Mouse (Mus musculus): ENCODE results near the gene Slc43a2. TPM values are rescaled to one million over a fixed set of nuclear protein-coding genes. Genes with fewer than 3 reads are reported as not detected.

Slc43a2 gene
- polyA plus RNA-seq, 1 experiment from 2014 or later: 5.6 TPM

- Histone ChIP-seq H3K36me3 (no peaks in the 10 kb centered on the region), H3K4me3 (no peak overlapping the region), H3K9ac (no peak overlapping the region), H3K27me3 (no peaks in the 10 kb centered on the region), H3K9me3 (no peaks in the 10 kb centered on the region), H3K4me2 (no peak overlapping the region), H3K27ac (no peak overlapping the region), H3K4me1 (no peaks in the 10 kb centered on the region)
- no peak for ATAC-seq (ENCODE audit: borderline replicate concordance, extremely low read depth, low FRiP score, low TSS enrichment)
- 84% methylated on average over 1 of the region's 1 CpGs for WGBS
Observed at GRCm38 (mm10) chr11:75558101-75558500, 26.6 kb downstream of the Slc43a2 start.

GRCm38 (mm10) chr11:75559870-75560504 lies 28.5 kb downstream of the Slc43a2 start:
- no peak for ATAC-seq (ENCODE audit: borderline replicate concordance, extremely low read depth, low FRiP score, low TSS enrichment)
- H3K9me3 ChIP-seq: no peaks in the 10 kb centered on the region
- no peaks in the 10 kb centered on the region for H3K27me3 ChIP-seq
- peaks cover 6% of the 10 kb centered on the region for H3K4me1 ChIP-seq
- no peak overlapping the region for H3K9ac ChIP-seq
- H3K4me2 ChIP-seq: no peak overlapping the region
- WGBS: 85% methylated on average over 8 of the region's 8 CpGs
- H3K4me3 ChIP-seq: no peak overlapping the region
- no peaks in the 10 kb centered on the region for H3K36me3 ChIP-seq
- no peak overlapping the region for H3K27ac ChIP-seq

GRCm38 (mm10) chr11:75560530-75561409 lies 29.3 kb downstream of the Slc43a2 start:
- no peaks in the 10 kb centered on the region for H3K27me3 ChIP-seq
- no peak overlapping the region for H3K9ac ChIP-seq
- H3K4me3 ChIP-seq: no peak overlapping the region
- no peaks in the 10 kb centered on the region for H3K36me3 ChIP-seq
- H3K9me3 ChIP-seq: no peaks in the 10 kb centered on the region
- H3K4me2 ChIP-seq: no peak overlapping the region
- H3K27ac ChIP-seq: no peak overlapping the region
- peaks cover 11% of the 10 kb centered on the region for H3K4me1 ChIP-seq
- WGBS: 69% methylated on average over 14 of the region's 14 CpGs
- 0 out of 2 replicates have a peak, but pooled peaks have one; percentile 17 for ATAC-seq (ENCODE audit: borderline replicate concordance, extremely low read depth, low FRiP score, low TSS enrichment)

DNA sequence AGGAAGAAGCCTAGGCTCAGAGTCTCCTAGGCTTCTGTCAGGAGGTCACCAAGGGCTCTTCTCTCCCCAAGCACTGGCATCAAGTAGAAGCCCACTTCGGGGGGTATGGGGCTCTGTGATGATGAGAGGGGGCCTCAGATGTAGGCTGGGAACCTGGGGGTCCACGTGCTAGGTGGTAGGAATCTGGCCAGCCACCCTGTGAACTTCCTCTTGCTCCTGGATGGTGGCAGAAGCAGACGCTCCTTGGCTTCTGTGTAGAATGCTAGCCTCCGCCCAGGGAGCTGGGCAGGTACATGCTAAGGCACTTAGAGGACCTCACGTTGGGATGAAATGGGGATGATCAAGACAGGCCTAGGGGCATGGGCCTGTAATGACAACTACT lies 29.9 kb downstream of the Slc43a2 start:
- ATAC-seq (ENCODE audit: borderline replicate concordance, extremely low read depth, low FRiP score, low TSS enrichment): no peak
- H3K27me3 ChIP-seq: no peaks in the 10 kb centered on the region
- H3K9me3 ChIP-seq: no peaks in the 10 kb centered on the region
- 82% methylated on average over 5 of the region's 5 CpGs for WGBS
- no peak overlapping the region for H3K4me3 ChIP-seq
- no peak overlapping the region for H3K27ac ChIP-seq
- no peak overlapping the region for H3K4me2 ChIP-seq
- H3K4me1 ChIP-seq: peaks cover 18% of the 10 kb centered on the region
- no peak overlapping the region for H3K9ac ChIP-seq
- H3K36me3 ChIP-seq: no peaks in the 10 kb centered on the region

DNA sequence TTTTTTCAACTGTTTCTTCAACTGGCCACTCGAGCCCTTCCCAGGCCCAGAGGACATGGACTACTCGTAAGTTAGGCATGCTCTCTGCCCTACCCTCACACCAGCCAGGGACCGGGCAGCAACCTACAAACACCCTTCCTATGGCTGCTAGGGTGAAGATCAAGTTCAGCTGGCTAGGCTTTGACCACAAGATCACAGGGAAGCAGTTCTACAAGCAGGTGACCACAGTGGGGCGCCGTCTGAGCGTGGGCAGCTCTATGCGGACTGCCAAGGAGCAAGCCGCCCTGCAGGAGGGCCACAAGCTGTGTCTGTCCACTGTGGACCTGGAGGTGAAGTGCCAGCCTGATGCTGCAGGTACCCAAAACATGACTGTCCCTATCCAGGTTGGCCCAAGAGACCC lies 31.3 kb downstream of the Slc43a2 start:
- no peak overlapping the region for H3K4me2 ChIP-seq
- no peak overlapping the region for H3K27ac ChIP-seq
- no peaks in the 10 kb centered on the region for H3K9me3 ChIP-seq
- no peak overlapping the region for H3K4me3 ChIP-seq
- H3K27me3 ChIP-seq: no peaks in the 10 kb centered on the region
- H3K9ac ChIP-seq: no peak overlapping the region
- no peaks in the 10 kb centered on the region for H3K36me3 ChIP-seq
- no peak for ATAC-seq (ENCODE audit: borderline replicate concordance, extremely low read depth, low FRiP score, low TSS enrichment)
- 78% methylated on average over 8 of the region's 8 CpGs for WGBS
- H3K4me1 ChIP-seq: peaks cover 26% of the 10 kb centered on the region

DNA sequence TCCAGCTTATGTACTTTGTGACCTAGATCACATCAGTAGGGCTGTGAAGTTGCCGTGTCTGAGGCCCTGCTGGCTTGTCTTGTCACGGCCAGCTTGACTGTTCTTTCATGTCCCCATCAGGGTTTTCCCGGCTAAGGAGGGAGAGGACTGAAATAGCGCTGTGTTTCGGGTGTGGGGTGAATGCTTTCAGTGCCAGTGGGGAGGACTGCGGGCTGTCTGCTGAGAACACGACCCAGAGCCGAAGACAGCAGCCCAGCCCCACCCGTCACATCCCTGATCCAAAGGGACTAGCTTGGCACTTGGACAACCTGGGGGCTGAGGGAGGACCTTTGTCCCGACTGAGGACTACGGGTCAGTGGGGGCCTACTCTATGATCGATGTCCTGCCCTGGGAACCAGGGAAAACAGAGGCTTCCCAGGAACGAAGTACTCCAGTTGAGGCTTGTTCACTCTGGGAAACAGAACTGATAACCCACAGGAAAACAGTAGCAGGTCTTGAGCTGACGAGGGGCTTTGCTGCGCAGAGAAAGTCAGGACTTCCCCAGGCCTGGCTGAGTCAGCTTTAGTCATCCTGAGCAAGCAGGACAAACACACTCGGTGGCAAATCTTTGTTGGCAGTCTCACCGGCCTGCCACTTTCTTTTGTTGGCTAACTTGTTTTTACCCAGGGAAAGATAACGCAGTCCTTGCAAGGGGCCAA lies 32.5 kb downstream of the Slc43a2 start:
- H3K9me3 ChIP-seq: no peaks in the 10 kb centered on the region
- H3K36me3 ChIP-seq: no peaks in the 10 kb centered on the region
- no peak overlapping the region for H3K4me2 ChIP-seq
- ATAC-seq (ENCODE audit: borderline replicate concordance, extremely low read depth, low FRiP score, low TSS enrichment): no peak
- H3K27me3 ChIP-seq: no peaks in the 10 kb centered on the region
- peaks cover 26% of the 10 kb centered on the region for H3K4me1 ChIP-seq
- H3K9ac ChIP-seq: no peak overlapping the region
- 40% methylated on average over 18 of the region's 18 CpGs for WGBS
- no peak overlapping the region; the same call in 1 of the 2 replicates for H3K27ac ChIP-seq
- H3K4me3 ChIP-seq: no peak overlapping the region

GRCm38 (mm10) chr11:75565849-75566248 lies 34.4 kb downstream of the Slc43a2 start:
- Histone ChIP-seq H3K9ac (no peak overlapping the region), H3K27me3 (no peaks in the 10 kb centered on the region), H3K4me1 (peaks cover 28% of the 10 kb centered on the region), H3K36me3 (no peaks in the 10 kb centered on the region), H3K4me3 (no peak overlapping the region), H3K9me3 (no peaks in the 10 kb centered on the region), H3K4me2 (no peak overlapping the region), H3K27ac (peak overlapping the region; percentile 41; the same call in 1 of the 2 replicates)
- ATAC-seq (ENCODE audit: borderline replicate concordance, extremely low read depth, low FRiP score, low TSS enrichment): no peak; the same call in 1 of the 2 replicates
- 71% methylated on average over 2 of the region's 2 CpGs for WGBS

DNA sequence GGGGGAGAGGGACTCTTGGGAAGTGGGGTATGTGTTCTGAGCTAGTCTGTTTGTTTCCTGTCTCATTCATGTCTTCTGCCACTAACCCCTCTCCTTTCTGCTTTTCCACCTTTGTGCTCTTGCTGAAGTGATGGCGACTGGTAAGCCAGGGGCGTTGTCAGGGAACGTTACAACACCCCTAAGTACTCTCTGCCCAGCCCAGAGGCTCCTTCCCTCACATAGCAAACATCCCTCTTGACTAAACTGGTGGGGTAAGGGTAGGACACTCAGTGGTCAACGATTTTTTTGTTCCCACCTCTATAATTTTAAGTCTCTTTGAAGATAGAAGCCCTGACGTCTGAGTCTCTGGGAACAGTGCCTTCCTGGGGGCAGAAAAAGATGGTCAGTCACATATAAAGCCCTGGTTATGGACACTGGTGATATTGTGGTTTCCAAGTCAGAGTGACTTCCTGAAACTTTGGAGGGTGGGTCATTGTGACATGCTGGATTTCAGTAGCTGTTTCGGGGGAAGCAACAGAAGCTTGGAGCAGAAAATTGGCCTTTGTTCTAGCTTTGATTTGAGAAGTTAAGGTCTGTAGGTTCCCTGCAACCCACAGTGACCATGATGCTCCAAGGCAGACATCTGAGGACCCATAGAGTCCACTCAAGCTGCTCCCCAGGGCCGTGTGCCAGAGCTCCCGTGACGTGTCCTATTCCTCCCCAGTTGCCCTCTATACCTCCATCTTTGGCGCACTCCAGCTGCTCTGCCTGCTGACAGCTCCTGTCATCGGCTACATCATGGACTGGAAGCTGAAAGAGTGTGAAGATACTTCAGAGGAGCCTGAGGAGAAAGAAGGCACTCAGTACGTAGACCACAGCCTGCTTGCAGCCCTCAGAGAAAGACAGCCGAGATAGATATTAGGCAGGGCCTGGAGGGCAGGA lies 35.0 kb downstream of the Slc43a2 start:
- Histone ChIP-seq H3K4me3 (no peak overlapping the region), H3K4me1 (peaks cover 35% of the 10 kb centered on the region), H3K27me3 (no peaks in the 10 kb centered on the region), H3K4me2 (no peak overlapping the region), H3K36me3 (no peaks in the 10 kb centered on the region), H3K27ac (peak overlapping the region; percentile 41; the same call in 1 of the 2 replicates), H3K9ac (no peak overlapping the region), H3K9me3 (no peaks in the 10 kb centered on the region)
- no peak for ATAC-seq (ENCODE audit: borderline replicate concordance, extremely low read depth, low FRiP score, low TSS enrichment)
- WGBS: 52% methylated on average over 13 of the region's 13 CpGs

GRCm38 (mm10) chr11:75567346-75568114 lies 36.0 kb downstream of the Slc43a2 start:
- Histone ChIP-seq H3K9ac (no peak overlapping the region), H3K4me1 (peaks cover 42% of the 10 kb centered on the region), H3K4me3 (no peak overlapping the region), H3K36me3 (no peaks in the 10 kb centered on the region), H3K27ac (no peak overlapping the region), H3K27me3 (no peaks in the 10 kb centered on the region), H3K9me3 (no peaks in the 10 kb centered on the region), H3K4me2 (no peak overlapping the region)
- no peak for ATAC-seq (ENCODE audit: borderline replicate concordance, extremely low read depth, low FRiP score, low TSS enrichment)
- WGBS: 38% methylated on average over 9 of the region's 9 CpGs

- 78% methylated on average over 6 of the region's 6 CpGs for WGBS
- no peak overlapping the region for H3K4me2 ChIP-seq
- no peak for ATAC-seq (ENCODE audit: borderline replicate concordance, extremely low read depth, low FRiP score, low TSS enrichment)
Observed at GRCm38 (mm10) chr11:75568115-75568511, 36.6 kb downstream of the Slc43a2 start.

More at GRCm38 (mm10) chr11:75568115-75568511, 36.6 kb downstream of the Slc43a2 start:
- H3K27me3 ChIP-seq: no peaks in the 10 kb centered on the region
- no peak overlapping the region for H3K4me3 ChIP-seq
- no peaks in the 10 kb centered on the region for H3K9me3 ChIP-seq
- H3K9ac ChIP-seq: no peak overlapping the region
- no peaks in the 10 kb centered on the region for H3K36me3 ChIP-seq
- H3K27ac ChIP-seq: no peak overlapping the region
- H3K4me1 ChIP-seq: peaks cover 48% of the 10 kb centered on the region
